Mouse (Mus musculus): ENCODE results near the gene Tmem150c.

DNA sequence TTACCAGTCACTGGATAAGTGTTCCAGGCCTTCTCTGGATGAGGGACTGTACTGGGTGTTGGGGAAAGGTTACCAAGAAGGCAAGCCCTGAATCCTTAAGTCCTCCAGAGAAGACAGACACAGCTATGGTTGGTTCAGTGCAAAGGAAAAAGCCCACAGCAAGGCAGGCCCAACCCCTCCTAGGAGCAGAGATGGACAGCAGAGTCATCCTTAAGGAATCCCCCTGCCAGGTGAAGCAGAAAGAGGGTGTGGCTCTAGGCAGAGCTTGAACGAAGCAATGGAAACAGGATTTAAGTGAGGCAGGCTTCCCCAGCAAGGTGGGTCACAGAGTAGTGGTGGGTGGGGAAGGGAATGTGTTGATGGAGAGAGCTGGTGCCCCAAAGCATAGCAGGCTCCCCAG lies 35.1 kb downstream of the Tmem150c start:
- TF ChIP-seq EP300 (IDR thresholded peaks at IDR 0.05; ENCODE audit: low read depth): no peak
- no peak for TF ChIP-seq CTCF (IDR thresholded peaks at IDR 0.05; ENCODE audit: low read depth)
